Mouse (Mus musculus) C3H10T1/2 (cell line): ENCODE results near the gene Fcgr4. TPM values are rescaled to one million over a fixed set of nuclear protein-coding genes. Genes with fewer than 3 reads are reported as not detected.

Experiments used
- polyA plus RNA-seq, 2 experiments: library from polyadenylated mRNA; unstranded; fragments of >200 nt; fragmentation: generic; extraction: Trizol; gene quantifications; one replicate each; pipeline ENCODE4 v1.2.1; 2012; ENCODE audit warnings: missing spikeins in 2 of 2

Gene Fcgr4
- polyA plus RNA-seq, result 1 to 10 TPM in 1 of 2 experiments, under 1 TPM in 1; 0.23 to 2.7 TPM

DNA sequence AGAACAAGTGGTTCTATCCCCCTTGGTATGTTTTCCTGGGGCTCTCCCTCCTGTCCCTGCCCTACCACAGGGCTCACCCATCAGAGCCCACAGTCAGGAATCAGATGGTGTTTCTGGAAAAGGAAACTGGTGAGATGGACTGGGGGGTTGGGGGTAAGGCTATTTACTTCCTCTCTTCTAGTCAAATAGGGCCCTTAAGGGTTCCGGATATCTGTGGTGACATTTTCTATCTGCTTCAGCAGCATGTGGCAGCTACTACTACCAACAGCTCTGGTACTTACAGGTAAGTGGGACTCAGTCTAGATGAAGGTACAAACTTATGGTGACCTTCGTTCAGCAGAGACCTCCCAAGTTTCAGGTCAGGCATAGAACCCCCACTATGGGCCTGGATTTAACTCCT is at the start of gene Fcgr4:
TSS of gene Fcgr4 (plus strand) at position 184 of the 400 bp plus-strand sequence.

DNA sequence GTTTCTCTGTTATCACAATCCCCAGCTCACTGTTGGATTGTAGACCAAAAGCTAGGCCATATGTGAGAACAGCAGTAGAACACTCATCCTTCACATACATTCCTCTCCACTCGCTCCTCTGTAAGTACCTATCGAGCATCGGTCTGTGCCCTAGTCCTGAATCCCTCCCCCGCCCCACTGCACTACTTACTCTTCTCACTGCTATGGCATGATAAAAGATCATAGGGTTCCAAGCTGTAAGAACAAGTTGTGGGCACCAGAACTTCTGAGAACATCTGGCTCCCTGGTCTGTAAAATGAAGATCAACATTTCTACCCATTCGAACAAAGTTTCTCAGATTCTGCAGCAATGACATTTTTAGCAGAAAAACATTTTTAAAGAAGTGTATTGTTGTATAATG is 42.3 kb upstream of the Fcgr4 start, which contains the start of gene Fcgr2b:
TSS of gene Fcgr2b (minus strand) at position 101 of the 400 bp plus-strand sequence.

DNA sequence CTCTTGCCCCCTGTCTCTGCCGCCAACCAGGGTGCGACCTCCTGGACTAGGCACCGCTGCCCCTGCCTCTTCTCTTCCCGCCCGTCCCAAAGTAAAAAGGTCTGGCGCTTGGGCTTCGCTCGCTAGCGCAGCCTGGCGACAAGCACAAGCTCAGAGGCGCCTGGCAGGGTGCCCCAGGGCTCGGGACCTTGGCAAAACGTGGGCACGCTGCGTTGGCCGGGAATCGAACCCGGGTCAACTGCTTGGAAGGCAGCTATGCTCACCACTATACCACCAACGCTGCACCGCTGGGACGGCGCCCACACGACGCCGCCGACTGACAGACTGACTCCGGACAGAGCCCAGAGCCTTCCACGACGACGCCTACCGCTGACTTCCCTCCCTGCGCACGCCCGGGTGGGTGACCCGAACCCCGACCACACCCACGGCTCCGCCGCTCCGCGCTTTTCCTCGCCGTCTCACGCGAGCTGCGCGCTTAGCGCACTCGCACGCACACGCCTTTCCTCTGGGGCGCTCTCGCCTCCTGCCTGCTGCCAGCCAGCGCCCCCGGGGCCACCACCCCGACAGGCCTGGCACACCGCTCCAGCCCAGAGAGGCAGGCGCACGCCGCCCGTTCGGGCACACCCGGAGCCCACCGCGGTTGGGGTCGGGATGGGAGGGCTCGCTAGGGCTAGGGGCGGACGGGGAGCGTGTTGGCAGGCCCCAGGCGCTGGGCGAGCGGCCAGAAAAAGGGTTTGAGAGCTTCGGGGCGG is 45.9 kb downstream of the Fcgr4 start, which contains the start of gene Fcgr3:
TSS of gene Fcgr3 (minus strand) at position 445 of the 752 bp plus-strand sequence.

Other genes starting within 250 kb of the Fcgr4 start
- 1 to 10 TPM in 1 of 2 experiments, under 1 TPM in 1; 0.78 to 5.4 TPM for gene Atf6, start 151.1 kb upstream of the Fcgr4 start, polyA plus RNA-seq
- gene Gm26620, start 133.9 kb upstream of the Fcgr4 start, polyA plus RNA-seq, result under 1 TPM; 0.05 to 0.15 TPM
- 10 to 100 TPM; 15.0 to 25.0 TPM for gene Dusp12, start 133.4 kb upstream of the Fcgr4 start, polyA plus RNA-seq
- gene Fcrlb, start 106.0 kb upstream of the Fcgr4 start, polyA plus RNA-seq, result under 1 TPM in 1 of 2 experiments, not detected in 1; 0.13 TPM
- not detected for gene Fcrla, start 91.3 kb upstream of the Fcgr4 start, polyA plus RNA-seq
- not detected for gene Fcgr2b, start 42.4 kb upstream of the Fcgr4 start, polyA plus RNA-seq
- not detected for gene Fcgr3, start 46.0 kb downstream of the Fcgr4 start, polyA plus RNA-seq
- 1 to 10 TPM in 1 of 2 experiments, under 1 TPM in 1; 0.47 to 2.7 TPM for gene Cfap126, start 95.0 kb downstream of the Fcgr4 start, polyA plus RNA-seq
- 100 to 1,000 TPM in 1 of 2 experiments, 10 to 100 TPM in 1; 72.7 to 128 TPM for gene Sdhc, start 131.7 kb downstream of the Fcgr4 start, polyA plus RNA-seq
- gene Mpz, start 131.8 kb downstream of the Fcgr4 start, polyA plus RNA-seq, result under 1 TPM; 0.07 to 0.42 TPM
- under 1 TPM in 1 of 2 experiments, not detected in 1; 0.11 TPM for gene Pcp4l1, start 177.3 kb downstream of the Fcgr4 start, polyA plus RNA-seq
- gene Nr1i3, start 195.1 kb downstream of the Fcgr4 start, polyA plus RNA-seq, result under 1 TPM; 0.01 to 0.02 TPM
- gene Tomm40l, start 203.6 kb downstream of the Fcgr4 start, polyA plus RNA-seq, result 10 to 100 TPM; 30.8 to 39.3 TPM
- under 1 TPM in 1 of 2 experiments, not detected in 1; 0.33 TPM for gene Apoa2, start 206.1 kb downstream of the Fcgr4 start, polyA plus RNA-seq
- under 1 TPM in 1 of 2 experiments, not detected in 1; 0.07 TPM for gene Fcer1g, start 215.4 kb downstream of the Fcgr4 start, polyA plus RNA-seq
- gene Adamts4, start 231.5 kb downstream of the Fcgr4 start, polyA plus RNA-seq, result 1 to 10 TPM in 1 of 2 experiments, under 1 TPM in 1; 0.25 to 8.9 TPM
- 100 to 1,000 TPM; 163 to 201 TPM for gene Ndufs2, start 232.5 kb downstream of the Fcgr4 start, polyA plus RNA-seq